Mouse (Mus musculus) stomach, postnatal 0 days (tissue): Measurements from ENCODE around the gene Atxn1l. TPM values are rescaled to one million over a fixed set of nuclear protein-coding genes. Genes with fewer than 3 reads are reported as not detected.

Experiments used
- ATAC-seq: fragments of 200-750 bp; cut with Nextera tagmentation; 2 replicates; pipeline ENCODE4 v1.8.0; 2017; ENCODE audit not compliant: low FRiP score, low TSS enrichment
- DNase-seq: peaks from one replicate; pipeline ENCODE4 v3.0.0-alpha.2; 2016; ENCODE audit warnings: low spot score
- H3K27ac ChIP-seq: fragments of 300-500 bp; sonication (generic); replicated peaks from 2 replicates; pipeline ENCODE4 v1.5.1; 2014; ENCODE audit warnings: mild to moderate bottlenecking, control low read depth
- H3K27me3 ChIP-seq: fragments of 300-500 bp; sonication (generic); 2 replicates; pipeline ENCODE4 v1.6.1; 2014; ENCODE audit warnings: low read length; ENCODE audit not compliant: control insufficient read depth, insufficient read depth
- H3K36me3 ChIP-seq: fragments of 300-500 bp; sonication (generic); 2 replicates; pipeline ENCODE4 v1.6.1; 2014; ENCODE audit warnings: low read length, mixed read lengths; ENCODE audit not compliant: control insufficient read depth, insufficient read depth
- H3K4me1 ChIP-seq: fragments of 300-500 bp; sonication (generic); replicated peaks from 2 replicates; pipeline ENCODE4 v1.6.1; 2014; ENCODE audit warnings: antibody characterized with exemption; ENCODE audit not compliant: control insufficient read depth, insufficient read depth
- H3K4me2 ChIP-seq: fragments of 300-500 bp; sonication (generic); replicated peaks from 2 replicates; pipeline ENCODE4 v1.6.1; 2014; ENCODE audit warnings: low read depth, mild to moderate bottlenecking, control low read depth, moderate library complexity
- H3K4me3 ChIP-seq: fragments of 300-500 bp; sonication (generic); 2 replicates; pipeline ENCODE4 v1.5.1; 2014; ENCODE audit warnings: low read depth, low read length, control low read depth
- H3K9ac ChIP-seq: fragments of 300-500 bp; sonication (generic); 2 replicates; pipeline ENCODE4 v1.6.1; 2014; ENCODE audit warnings: mild to moderate bottlenecking, low read length, control low read depth, mixed read lengths
- H3K9me3 ChIP-seq: fragments of 300-500 bp; sonication (generic); 2 replicates; pipeline ENCODE4 v1.6.1; 2016; ENCODE audit warnings: low read length; ENCODE audit not compliant: control insufficient read depth
- CTCF ChIP-seq: IDR thresholded peaks from 2 replicates; pipeline ENCODE4 v1.5.1; 2016; ENCODE audit warnings: antibody characterized with exemption, low read depth, mild to moderate bottlenecking, moderate library complexity
- EP300 ChIP-seq: optimal IDR thresholded peaks from 2 replicates; pipeline ENCODE3; 2016; ENCODE audit warnings: antibody characterized with exemption
- WGBS: fragments of 180-500 bp; shearing (Covaris S2); extraction: QIAGEN DNeasy Blood & Tissue Kit; methylation state at CpG from one replicate; pipeline ENCODE4 v1.1.7; 2014; 5-methylcytosine and 5-hydroxymethylcytosine counted together
- polyA plus RNA-seq: library from polyadenylated mRNA; unstranded; fragments of >200 nt; fragmentation: Nextera tagmentation; extraction: Ambion mirVana; gene quantifications from 2 replicates; pipeline ENCODE4 v1.2.1, GENCODE M21; 2015

The Atxn1l gene
- polyA plus RNA-seq, 1 experiment from 2014 or later, result 2.8 TPM

- Histone ChIP-seq H3K4me2 (peak overlapping the region; percentile 60), H3K27ac (no peak overlapping the region), H3K9ac (0 out of 2 replicates have a peak overlapping the region, but pooled peaks have one; percentile 31), H3K9me3 (no peaks in the 10 kb centered on the region), H3K4me3 (peak overlapping the region; percentile 97), H3K27me3 (no peaks in the 10 kb centered on the region), H3K4me1 (peaks cover 3% of the 10 kb centered on the region; the same call in 1 of the 2 replicates), H3K36me3 (no peaks in the 10 kb centered on the region)
- ATAC-seq, result no peak
- no peak for TF ChIP-seq CTCF
- TF ChIP-seq EP300, result no peak
- 19% methylated on average over 5 of the region's 5 CpGs for WGBS
- DNase-seq, result no peak
Observed at GRCm38 (mm10) chr8:109777851-109778250, 40.3 kb upstream of the Atxn1l start.

GRCm38 (mm10) chr8:109773154-109773553 is 35.6 kb upstream of the Atxn1l start:
- ATAC-seq (no peak), DNase-seq (no peak)
- Histone ChIP-seq H3K9me3 (no peaks in the 10 kb centered on the region), H3K4me1 (no peaks in the 10 kb centered on the region), H3K4me2 (no peak overlapping the region), H3K4me3 (no peak overlapping the region), H3K27ac (no peak overlapping the region), H3K27me3 (no peaks in the 10 kb centered on the region), H3K9ac (no peak overlapping the region), H3K36me3 (no peaks in the 10 kb centered on the region)
- whole genome bisulfite sequencing, result 31% methylated on average over 3 of the region's 3 CpGs
- TF ChIP-seq EP300 (no peak), CTCF (no peak)

- DNase-seq, result no peak
Observed at GRCm38 (mm10) chr8:109766081-109766480, 28.5 kb upstream of the Atxn1l start.

GRCm38 (mm10) chr8:109764031-109764430 is 26.5 kb upstream of the Atxn1l start:
- Histone ChIP-seq H3K9me3 (no peaks in the 10 kb centered on the region), H3K9ac (no peak overlapping the region), H3K4me2 (no peak overlapping the region), H3K4me3 (no peak overlapping the region), H3K27me3 (no peaks in the 10 kb centered on the region), H3K27ac (no peak overlapping the region), H3K4me1 (no peaks in the 10 kb centered on the region), H3K36me3 (no peaks in the 10 kb centered on the region)
- TF ChIP-seq EP300 (no peak), CTCF (no peak)
- 80% methylated on average over 6 of the region's 6 CpGs for WGBS
- ATAC-seq (no peak), DNase-seq (no peak)

More at GRCm38 (mm10) chr8:109766081-109766480, 28.5 kb upstream of the Atxn1l start:
- WGBS, result 58% methylated on average over 7 of the region's 7 CpGs
- Histone ChIP-seq H3K9me3 (no peaks in the 10 kb centered on the region), H3K4me3 (no peak overlapping the region), H3K4me1 (no peaks in the 10 kb centered on the region), H3K36me3 (no peaks in the 10 kb centered on the region), H3K9ac (no peak overlapping the region), H3K27me3 (no peaks in the 10 kb centered on the region), H3K27ac (no peak overlapping the region), H3K4me2 (no peak overlapping the region)
- no peak for ATAC-seq
- TF ChIP-seq EP300 (no peak), CTCF (no peak)

GRCm38 (mm10) chr8:109760221-109760620 is 22.7 kb upstream of the Atxn1l start:
- WGBS, result 53% methylated on average over 1 of the region's 1 CpGs
- Histone ChIP-seq H3K36me3 (no peaks in the 10 kb centered on the region), H3K27ac (no peak overlapping the region), H3K27me3 (no peaks in the 10 kb centered on the region), H3K4me1 (no peaks in the 10 kb centered on the region), H3K4me2 (no peak overlapping the region), H3K4me3 (no peak overlapping the region), H3K9me3 (no peaks in the 10 kb centered on the region), H3K9ac (no peak overlapping the region)
- ATAC-seq, result no peak
- DNase-seq, result no peak
- no peak for TF ChIP-seq EP300
- TF ChIP-seq CTCF, result no peak

GRCm38 (mm10) chr8:109759426-109759825 is 21.9 kb upstream of the Atxn1l start:
- Histone ChIP-seq H3K4me2 (no peak overlapping the region), H3K9me3 (no peaks in the 10 kb centered on the region), H3K4me1 (no peaks in the 10 kb centered on the region), H3K27me3 (no peaks in the 10 kb centered on the region), H3K36me3 (no peaks in the 10 kb centered on the region), H3K4me3 (no peak overlapping the region), H3K27ac (no peak overlapping the region), H3K9ac (no peak overlapping the region)
- no peak for DNase-seq
- ATAC-seq, result no peak
- 82% methylated on average over 7 of the region's 7 CpGs for WGBS
- no peak for TF ChIP-seq CTCF
- TF ChIP-seq EP300, result no peak
